Mouse (Mus musculus) lung, adult 2 months (tissue): Measurements from ENCODE around the gene Cacna2d1. TPM values are rescaled to one million over a fixed set of nuclear protein-coding genes. Genes with fewer than 3 reads are reported as not detected.

Experiments
- DNase-seq: peaks from one replicate; pipeline ENCODE4 v3.0.0; 2022
- H3K4me1 ChIP-seq: fragments of 200-500 bp; 2 replicates; pipeline ENCODE4 v1.6.1; 2011; ENCODE audit warnings: low read length; ENCODE audit not compliant: control insufficient read depth, insufficient read depth
- H3K4me3 ChIP-seq: fragments of 200-500 bp; replicated peaks from 2 replicates; pipeline ENCODE3; 2011; ENCODE audit warnings: low read depth, mild to moderate bottlenecking, control low read depth, low read length; ENCODE audit errors: extremely low read depth
- CTCF ChIP-seq: fragments of 200-500 bp; IDR thresholded peaks from 2 replicates; pipeline ENCODE4 v1.5.1; 2011; ENCODE audit warnings: mild to moderate bottlenecking, low read length, control low read depth; ENCODE audit not compliant: insufficient read depth
- POLR2A ChIP-seq: fragments of 200-500 bp; IDR thresholded peaks from 2 replicates; pipeline ENCODE4 v1.6.1; 2011; ENCODE audit warnings: low read depth, mild to moderate bottlenecking, control low read depth, low read length, borderline replicate concordance; ENCODE audit errors: extremely low read depth
- WGBS: fragments of 180-500 bp; shearing (Covaris S2); methylation state at CpG from one replicate; pipeline ENCODE4 v1.1.7; 2018; 5-methylcytosine and 5-hydroxymethylcytosine counted together
- polyA plus RNA-seq: library from polyadenylated mRNA; depleted of rRNA; stranded (reverse); fragments of >200 nt; gene quantifications from 2 replicates; pipeline ENCODE4 v1.2.3, GENCODE M21; 2012

Cacna2d1 gene
- polyA plus RNA-seq, 1 experiment, result 5.5 TPM

DNA sequence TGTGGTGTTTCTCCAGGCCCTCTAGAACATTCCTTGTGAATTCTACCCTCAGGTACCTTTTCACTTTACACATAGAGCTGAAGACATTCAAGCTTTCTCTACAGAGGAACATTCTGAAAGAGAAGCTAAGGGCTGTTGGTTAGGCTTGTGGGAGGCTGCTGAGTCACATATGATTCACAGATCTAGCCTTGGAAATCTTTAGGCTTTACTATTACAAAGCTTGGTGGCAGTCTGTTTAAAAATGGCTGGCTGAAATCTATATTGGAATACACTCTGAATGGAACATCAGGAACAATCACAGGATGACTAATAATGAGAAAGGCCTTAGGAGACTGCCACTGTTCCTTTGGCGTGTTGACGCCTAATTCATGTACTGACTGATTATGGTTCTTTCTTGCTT is 66.4 kb downstream of the Cacna2d1 start:
- Histone ChIP-seq H3K4me3 (no peak overlapping the region), H3K4me1 (no peaks in the 10 kb centered on the region; the same call in 1 of the 2 replicates)
- TF ChIP-seq POLR2A (no peak), CTCF (no peak)
- no peak for DNase-seq
- 87% methylated on average over 2 of the region's 2 CpGs for WGBS

DNA sequence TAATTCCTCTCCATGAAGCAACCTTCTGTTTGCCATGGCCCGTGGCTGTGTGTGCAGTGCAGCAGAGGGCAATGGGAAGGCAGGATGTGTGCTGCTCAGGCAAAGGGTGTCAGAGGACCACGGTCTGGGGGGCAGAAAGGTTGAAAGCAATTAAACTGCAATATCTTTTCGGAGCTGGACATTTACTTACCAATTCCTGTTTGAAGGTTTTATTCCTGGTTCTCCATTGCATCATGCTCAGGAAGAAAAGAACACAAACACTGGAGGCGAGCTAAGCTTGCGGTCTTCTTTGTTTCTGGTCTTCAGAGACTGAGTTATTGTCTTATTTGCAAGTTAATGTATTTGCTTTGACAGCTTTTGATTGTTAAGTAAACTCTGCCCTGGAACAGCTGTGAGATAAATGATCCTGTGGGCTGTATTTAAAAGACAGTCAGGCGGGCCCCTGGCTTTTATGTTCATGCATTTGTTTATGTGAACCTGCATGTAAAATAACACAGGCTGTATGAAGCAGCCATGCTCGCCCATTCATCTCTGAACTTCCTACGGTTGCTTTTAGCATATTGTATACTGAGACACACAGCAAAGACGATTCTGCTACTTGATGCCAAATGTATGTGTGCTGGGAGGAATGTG is 68.1 kb downstream of the Cacna2d1 start:
- no peak for DNase-seq
- WGBS, result 23% methylated on average over 9 of the region's 9 CpGs
- Histone ChIP-seq H3K4me1 (no peaks in the 10 kb centered on the region; the same call in 1 of the 2 replicates), H3K4me3 (no peak overlapping the region)
- no peak for TF ChIP-seq POLR2A
- TF ChIP-seq CTCF, result no peak

DNA sequence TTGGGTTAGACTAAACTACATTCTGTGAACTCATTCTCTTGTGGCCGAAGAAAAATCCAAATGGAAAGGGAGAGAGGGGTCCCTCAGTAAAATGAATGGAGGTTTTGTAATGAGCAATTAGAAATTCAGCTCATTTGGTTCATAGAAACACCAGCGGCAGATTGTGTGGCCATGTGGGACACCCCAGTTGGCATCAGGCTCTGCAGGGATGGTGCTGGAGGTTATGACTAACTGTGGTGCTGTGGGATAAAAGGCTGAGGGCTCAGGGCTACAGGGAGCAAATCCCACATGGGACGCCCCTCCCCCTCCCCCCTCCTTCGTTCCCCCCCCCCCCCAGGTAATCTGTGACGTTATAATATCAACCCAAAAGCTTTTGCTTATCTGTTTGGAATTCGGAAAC is 69.8 kb downstream of the Cacna2d1 start:
- TF ChIP-seq CTCF (no peak), POLR2A (no peak)
- no peak overlapping the region for H3K4me3 ChIP-seq
- 68% methylated on average over 5 of the region's 6 CpGs for WGBS
- no peaks in the 10 kb centered on the region; the same call in 1 of the 2 replicates for H3K4me1 ChIP-seq
- no peak for DNase-seq

- WGBS, result 71% methylated on average over 6 of the region's 6 CpGs
- no peak for DNase-seq
These were observed 72.5 kb downstream of the Cacna2d1 start for GRCm38 (mm10) chr5:16006964-16007363.

GRCm38 (mm10) chr5:16013649-16014048 is 79.2 kb downstream of the Cacna2d1 start:
- WGBS, result 82% methylated on average over 2 of the region's 2 CpGs
- Histone ChIP-seq H3K4me1 (no peaks in the 10 kb centered on the region), H3K4me3 (no peak overlapping the region)
- TF ChIP-seq POLR2A (no peak), CTCF (no peak)
- no peak for DNase-seq

More at GRCm38 (mm10) chr5:16006964-16007363, 72.5 kb downstream of the Cacna2d1 start:
- TF ChIP-seq POLR2A (no peak), CTCF (no peak)
- no peak overlapping the region for H3K4me3 ChIP-seq
- H3K4me1 ChIP-seq, result no peaks in the 10 kb centered on the region; the same call in 1 of the 2 replicates

- 92% methylated on average over 2 of the region's 2 CpGs for WGBS
- Histone ChIP-seq H3K4me1 (no peaks in the 10 kb centered on the region), H3K4me3 (no peak overlapping the region)
- TF ChIP-seq CTCF, result no peak
- TF ChIP-seq POLR2A, result no peak
- no peak for DNase-seq
These were observed 79.9 kb downstream of the Cacna2d1 start for GRCm38 (mm10) chr5:16014392-16014791.

GRCm38 (mm10) chr5:16024626-16025417 is 90.3 kb downstream of the Cacna2d1 start:
- no peak for DNase-seq
- Histone ChIP-seq H3K4me3 (no peak overlapping the region), H3K4me1 (no peaks in the 10 kb centered on the region)
- WGBS, result 81% methylated on average over 4 of the region's 4 CpGs
- no peak for TF ChIP-seq CTCF
- no peak for TF ChIP-seq POLR2A

DNA sequence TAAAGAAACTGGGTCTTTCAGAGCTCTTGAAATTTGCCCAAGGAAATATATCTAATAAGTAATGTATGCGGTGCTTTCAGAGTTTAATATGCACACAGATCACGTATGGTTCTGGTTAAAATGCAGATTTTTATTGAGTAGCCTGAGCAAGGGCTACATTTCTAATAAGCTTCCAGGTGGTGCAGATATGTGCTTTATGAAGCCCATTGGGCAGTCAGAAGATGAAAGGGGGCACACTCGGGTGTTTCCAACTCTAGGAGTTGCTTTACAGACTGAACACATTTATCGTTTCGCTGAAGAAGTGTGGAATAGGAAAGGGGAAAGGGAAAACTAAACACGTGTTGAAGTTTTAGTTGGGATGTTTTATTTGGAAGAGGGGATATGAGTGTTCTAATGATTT is 94.4 kb downstream of the Cacna2d1 start:
- no peaks in the 10 kb centered on the region for H3K4me1 ChIP-seq
- TF ChIP-seq POLR2A (no peak), CTCF (no peak)
- H3K4me3 ChIP-seq, result no peak overlapping the region
- WGBS, result 80% methylated on average over 6 of the region's 6 CpGs
- DNase-seq, result no peak

- TF ChIP-seq CTCF, result no peak
- Histone ChIP-seq H3K4me1 (no peaks in the 10 kb centered on the region), H3K4me3 (no peak overlapping the region)
- DNase-seq, result no peak
- 74% methylated on average over 5 of the region's 5 CpGs for WGBS
These were observed 95.0 kb downstream of the Cacna2d1 start for GRCm38 (mm10) chr5:16029481-16029880.

GRCm38 (mm10) chr5:16033569-16033968 is 99.1 kb downstream of the Cacna2d1 start:
- Histone ChIP-seq H3K4me1 (no peaks in the 10 kb centered on the region), H3K4me3 (no peak overlapping the region)
- 90% methylated on average over 1 of the region's 1 CpGs for WGBS
- DNase-seq, result no peak
- no peak for TF ChIP-seq POLR2A
